Mouse (Mus musculus) CH12.LX (cell line): ENCODE measurements around the gene Rreb1.

Experiments
- CTCF ChIP-seq, 2 experiments: IDR thresholded peaks in 1 of 2; conservative IDR thresholded peaks in 1 of 2; 2 replicates each; pipeline ENCODE4 v1.5.1; 2011 to 2012; ENCODE audit warnings: low read depth in 2 of 2, low read length in 2 of 2, improper control_type of control experiment in 1 of 2, inconsistent platforms in 1 of 2, mild to moderate bottlenecking in 1 of 2, moderate library complexity in 1 of 2
- POLR2A ChIP-seq: IDR thresholded peaks from 2 replicates; pipeline ENCODE4 v1.6.1; 2011; ENCODE audit warnings: low read depth, mild to moderate bottlenecking, improper control_type of control experiment, low read length

- no peak for TF ChIP-seq POLR2A
- TF ChIP-seq CTCF (conservative IDR thresholded peaks at IDR 0.05 in 1 of 2, IDR thresholded peaks at IDR 0.05 in 1 of 2; ENCODE audit: low read depth in 2 of 2, low read length in 2 of 2), result no peak
These were observed 1.5 kb upstream of the Rreb1 start for GRCm38 (mm10) chr13:37776675-37777074.
